In the genomic region with DNA sequence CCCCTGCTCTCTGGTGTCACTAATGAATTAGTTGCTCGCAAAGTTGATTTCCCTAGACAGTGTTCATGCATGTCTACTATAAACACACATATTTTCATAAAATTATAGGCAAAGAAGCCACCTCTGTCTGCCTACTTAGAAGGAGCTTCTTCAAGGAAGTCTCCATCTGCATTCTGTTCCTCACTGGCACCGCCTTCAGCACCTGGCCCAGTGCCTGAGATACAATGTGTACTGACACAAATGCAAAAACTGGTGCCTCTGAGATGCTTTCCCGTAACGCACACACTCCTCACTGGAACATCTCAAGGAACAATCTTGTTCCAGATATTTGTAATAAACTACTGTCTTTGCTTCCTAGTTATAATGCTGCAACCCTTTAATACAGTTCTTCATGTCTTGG, we compare ENCODE assay signal across 19 mouse cellular contexts.
DNase-seq lines count a peak whose midpoint lies in the region; ATAC-seq lines count a peak whose summit lies in the region.
"Had no signal": no experiment of that assay in that cellular context is flagged by ENCODE, and none has a peak within 500 bp of the region (broad histone marks: within the 10 kb centered on the region; RNA-seq: fewer than 3 reads in every experiment).

No protein-coding gene starts in this region.

- no peak overlapping the region for H3K27ac ChIP-seq in kidney, embryonic 14.5 days (ENCODE audit: low read depth, low read length)
- H3K27ac ChIP-seq: hindbrain, postnatal 0 days; limb, embryonic 15.5 days had no signal

- no peaks in the 10 kb centered on the region for H3K27me3 ChIP-seq in kidney, embryonic 14.5 days (ENCODE audit: control insufficient read depth, insufficient read depth, low read length)
- H3K27me3 ChIP-seq: limb, embryonic 15.5 days had no signal

- DNase-seq in cerebellum, postnatal 14 days: peak; percentile 66 to 69
- DNase-seq in cerebellum, adult 9-10 months: no peak
- DNase-seq in frontal cortex, postnatal 36 days (ENCODE audit: low spot score in 2 of 2): peak; percentile 59 to 75
- peak; percentile 34 to 45 for DNase-seq in left cerebral cortex, adult 8-10 months (ENCODE audit: low spot score in 2 of 2)
- DNase-seq in right cerebral cortex, postnatal 14 days: peak; percentile 57
- no peak for DNase-seq in T-cell, adult 2 months (ENCODE audit: low spot score)
- no peak for DNase-seq in adrenal gland, adult (ENCODE audit: inconsistent age in 2 of 2, low spot score in 1 of 2)
- DNase-seq: cerebellum, adult 11-12 months; gastrocnemius, postnatal 36 days; kidney, adult 18-20 months; liver, postnatal 0 days; spleen, adult 18-20 months; thymus, postnatal 14 days had no signal

- H3K9ac ChIP-seq in kidney, embryonic 14.5 days (ENCODE audit: low read depth, low read length): no peak overlapping the region
- H3K9ac ChIP-seq: limb, embryonic 15.5 days; liver, postnatal 0 days had no signal

- WGBS in kidney, embryonic 14.5 days: 85% methylated on average over 4 of the region's 4 CpGs

- H3K4me2 ChIP-seq in kidney, embryonic 14.5 days (replicated peaks; ENCODE audit: low read depth, low read length): no peak overlapping the region
- H3K4me2 ChIP-seq: heart, embryonic 11.5 days; limb, embryonic 15.5 days had no signal

- ATAC-seq in kidney, embryonic 14.5 days (ENCODE audit: low FRiP score, low TSS enrichment): no peak
- ATAC-seq: activated CD4-positive, CD25-positive, alpha-beta regulatory T cell, adult 4 months; hindbrain, postnatal 0 days; liver, postnatal 0 days; midbrain, embryonic 16.5 days had no signal

- no peak overlapping the region for H3K4me3 ChIP-seq in kidney, embryonic 14.5 days (ENCODE audit: low read length)
- H3K4me3 ChIP-seq: limb, embryonic 15.5 days had no signal

- H3K4me1 ChIP-seq in kidney, embryonic 14.5 days (ENCODE audit: control insufficient read depth, insufficient read depth, low read length): no peaks in the 10 kb centered on the region
- H3K4me1 ChIP-seq: limb, embryonic 15.5 days had no signal

- no peaks in the 10 kb centered on the region for H3K9me3 ChIP-seq in kidney, embryonic 14.5 days (ENCODE audit: control insufficient read depth, low read length)
- H3K9me3 ChIP-seq: limb, embryonic 15.5 days had no signal

- H3K36me3 ChIP-seq in kidney, embryonic 14.5 days (ENCODE audit: control insufficient read depth, insufficient read depth, low read length): no peaks in the 10 kb centered on the region
- H3K36me3 ChIP-seq: limb, embryonic 15.5 days had no signal

Comparison
In these comparisons a context has a peak if more than half of its experiments do, and no peak if none do; other contexts are left out.
1. DNase-seq: peak in cerebellum, postnatal 14 days (2 of 2), frontal cortex, postnatal 36 days (2 of 2), left cerebral cortex, adult 8-10 months (2 of 2) and right cerebral cortex, postnatal 14 days (single experiment); none in cerebellum, adult 9-10 months (single experiment), T-cell, adult 2 months (single experiment) and adrenal gland, adult (0 of 2).